Mouse (Mus musculus): Measurements from ENCODE around the gene Iqub.

Iqub gene

DNA sequence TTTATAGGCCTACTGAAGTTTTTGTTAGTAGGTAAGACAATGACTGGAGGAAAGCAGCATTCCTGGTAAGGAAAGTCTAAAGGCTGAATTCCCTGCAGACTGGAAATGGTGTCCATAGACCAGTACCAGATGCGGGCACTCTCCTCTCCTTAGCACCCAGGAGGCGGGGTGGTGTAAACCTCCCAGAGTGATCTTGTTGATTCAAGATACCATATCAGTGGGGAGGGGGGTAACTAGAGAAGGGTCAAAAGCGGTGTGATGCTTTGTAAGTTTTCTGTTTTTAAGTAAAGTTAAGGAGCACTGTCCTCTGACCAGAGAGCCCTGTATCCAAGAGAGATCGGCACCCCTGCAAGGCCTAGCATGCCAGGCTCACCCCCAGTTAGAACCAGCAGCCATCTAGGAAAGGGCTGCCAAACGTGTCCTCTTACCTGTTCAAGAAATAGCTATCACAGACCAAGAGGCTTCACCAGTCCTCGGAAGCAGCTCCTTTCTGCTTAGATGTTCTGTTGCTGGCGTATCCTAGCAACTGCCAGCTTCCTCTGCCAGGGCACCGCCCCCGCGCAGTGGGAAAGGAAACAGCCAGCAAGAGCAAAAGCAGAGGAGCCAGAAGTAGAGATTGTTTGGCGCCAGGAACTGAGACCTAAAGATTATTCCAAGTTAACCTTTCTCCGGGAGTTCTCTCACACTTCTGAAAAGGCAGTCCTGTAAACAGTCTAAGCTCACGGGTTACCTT lies at the start of gene Iqub:
TSS of gene Iqub (minus strand) at position 516 of the 733 bp plus-strand sequence.
- DNase-seq, result peak; percentile 83

- no peak for DNase-seq
Observed at GRCm38 (mm10) chr6:24564081-24564480, 49.2 kb upstream of the Iqub start.

DNA sequence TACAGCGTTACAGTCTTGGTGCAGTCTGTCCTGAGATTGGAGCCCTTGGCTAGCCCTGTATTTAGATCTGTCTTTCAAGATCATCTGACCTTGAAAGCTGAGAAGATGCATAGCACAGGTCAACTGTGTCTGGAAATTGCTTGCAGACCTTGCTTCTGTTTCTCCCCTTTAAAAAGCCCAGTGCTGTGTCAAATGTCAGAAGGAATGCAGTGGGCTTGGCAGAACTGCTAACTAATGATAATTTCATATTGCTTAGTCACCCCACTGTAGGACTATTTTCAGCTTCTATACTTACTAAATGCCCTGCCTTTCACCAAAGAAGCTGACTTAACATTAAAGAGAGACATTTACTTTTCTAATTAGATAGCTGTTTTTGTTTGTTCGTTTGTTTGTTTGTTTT lies 40.6 kb upstream of the Iqub start:
- no peak for DNase-seq

DNA sequence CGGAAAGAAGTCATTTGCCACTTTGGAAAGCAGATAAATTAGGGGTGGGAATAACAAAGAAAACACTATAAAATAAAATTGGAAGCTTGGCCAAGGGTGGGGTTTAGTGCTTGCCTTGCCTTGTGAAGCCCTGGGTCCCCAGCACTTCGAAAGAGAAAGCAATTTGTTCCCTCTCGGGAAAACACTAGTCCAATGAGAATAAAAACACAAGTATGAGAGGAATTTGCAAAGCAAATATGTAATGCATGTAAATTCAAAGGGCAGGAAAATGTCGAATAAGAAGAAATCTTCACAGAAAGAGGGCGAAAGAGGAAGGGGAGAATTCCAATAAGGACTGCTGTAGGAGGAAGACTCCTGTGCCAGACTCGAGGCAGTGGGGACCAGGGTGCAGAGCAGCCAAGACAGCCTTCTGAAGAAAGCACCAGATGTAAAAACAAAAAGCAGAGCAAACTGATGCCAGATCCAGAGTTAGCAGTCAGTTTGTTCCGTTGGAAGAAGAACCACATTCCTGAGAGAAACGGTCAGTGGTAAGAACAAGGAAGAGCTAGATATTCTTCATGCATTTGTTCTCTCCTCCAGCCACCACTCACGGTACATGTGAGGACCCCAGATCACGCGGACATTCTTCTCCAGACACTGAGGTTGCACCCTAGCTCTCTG lies 39.7 kb upstream of the Iqub start:
- no peak for DNase-seq

- DNase-seq, result no peak
Observed at GRCm38 (mm10) chr6:24552046-24552445, 37.2 kb upstream of the Iqub start.

DNA sequence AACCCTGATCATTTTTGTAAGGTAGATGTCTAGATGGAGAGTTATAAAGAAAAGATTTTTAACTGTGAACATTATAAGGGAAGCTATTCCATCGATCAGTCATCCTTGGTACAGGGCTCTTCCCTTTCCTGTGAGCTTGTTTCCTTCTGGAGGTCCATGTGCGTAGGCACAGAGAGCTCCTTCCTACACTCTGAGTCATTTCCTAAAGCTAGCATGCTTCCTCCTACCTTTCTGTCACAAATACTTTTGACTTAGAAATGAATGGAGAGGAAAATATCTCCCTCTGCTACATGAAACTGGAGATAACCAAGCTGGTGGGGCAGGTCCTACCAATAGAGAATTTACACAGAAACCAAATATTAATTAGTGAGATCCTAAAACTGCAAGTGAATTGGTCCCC lies 34.9 kb upstream of the Iqub start:
- DNase-seq, result no peak

- no peak for DNase-seq
Observed at GRCm38 (mm10) chr6:24546716-24547420, 32.0 kb upstream of the Iqub start.

GRCm38 (mm10) chr6:24543119-24543591 lies 28.3 kb upstream of the Iqub start:
- DNase-seq, result no peak

DNA sequence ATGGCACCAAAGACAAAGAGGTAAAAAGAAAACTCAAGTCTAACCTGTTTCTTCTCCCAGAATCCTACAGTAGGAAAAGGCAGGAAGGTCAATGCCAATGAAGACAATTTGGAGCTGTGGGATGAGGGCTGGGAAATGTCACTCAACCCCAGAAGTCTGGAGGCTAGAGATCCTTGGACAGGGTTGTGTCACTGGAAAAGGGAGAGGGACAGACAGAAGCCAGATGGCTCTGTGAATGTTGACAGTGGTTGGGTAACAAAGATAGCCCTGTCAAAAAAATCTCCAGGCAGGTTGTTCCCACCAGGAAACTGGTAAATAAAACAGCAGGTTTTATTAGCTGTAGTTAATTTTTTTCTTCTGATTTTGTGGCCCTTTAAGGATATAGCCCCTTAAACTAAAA lies 27.5 kb upstream of the Iqub start:
- no peak for DNase-seq

GRCm38 (mm10) chr6:24540106-24540505 lies 25.2 kb upstream of the Iqub start:
- DNase-seq, result no peak

- DNase-seq, result no peak
Observed at GRCm38 (mm10) chr6:24538435-24538834, 23.6 kb upstream of the Iqub start.

- no peak for DNase-seq
Observed at GRCm38 (mm10) chr6:24532804-24533203, 17.9 kb upstream of the Iqub start.

DNA sequence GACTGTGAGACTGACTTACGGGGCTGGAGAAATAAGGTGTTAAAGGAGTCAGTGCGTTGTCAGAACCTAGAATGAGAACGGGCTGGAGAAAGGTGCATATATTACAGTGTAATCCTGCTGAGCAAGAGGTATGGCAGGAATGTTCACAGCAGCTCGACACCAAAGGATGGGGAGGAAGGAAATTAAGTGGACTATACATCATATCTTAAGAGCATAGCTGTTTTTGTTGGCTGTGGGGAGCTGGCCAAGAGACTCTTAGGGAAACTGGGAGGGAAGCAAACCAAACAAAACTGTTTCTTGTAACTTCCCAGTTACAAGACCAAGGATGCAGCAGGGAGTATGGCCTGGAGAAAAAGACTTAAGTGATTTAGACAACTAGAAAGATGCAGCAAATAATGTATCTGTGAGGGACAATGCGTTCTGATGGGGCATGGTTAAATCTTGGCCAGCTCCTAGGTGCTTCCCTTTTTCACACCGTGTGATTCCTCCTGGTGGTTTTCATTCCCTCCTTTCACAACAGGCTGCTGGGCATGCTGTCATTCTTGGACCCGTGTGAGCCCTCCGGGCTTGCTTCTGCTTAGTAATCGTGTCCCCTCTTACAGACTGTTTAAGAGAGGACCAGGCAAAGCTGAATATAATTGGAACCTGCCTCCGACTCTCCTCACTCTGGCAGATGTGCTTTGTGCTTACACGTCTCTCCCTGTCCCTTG lies 16.0 kb upstream of the Iqub start:
- DNase-seq, result no peak

GRCm38 (mm10) chr6:24530166-24530565 lies 15.3 kb upstream of the Iqub start:
- peak; percentile 21 for DNase-seq

DNA sequence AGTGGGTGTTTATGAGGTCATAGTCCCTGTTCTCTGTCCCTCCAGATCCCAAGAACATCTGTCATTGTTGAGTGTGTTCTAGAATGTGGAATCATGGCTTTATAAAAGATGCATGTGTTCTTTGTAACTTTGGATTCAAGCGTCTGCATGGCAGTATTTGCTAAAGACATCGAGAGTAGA lies 13.1 kb upstream of the Iqub start, which contains the start of gene Asb15:
TSS of gene Asb15 (plus strand) at position 81 of the 180 bp plus-strand sequence.
- DNase-seq, result no peak

- DNase-seq, result peak; percentile 90
Observed at GRCm38 (mm10) chr6:24527155-24528063, 12.5 kb upstream of the Iqub start, which contains the start of gene Ndufa5. Gene Ndufa5 (minus strand): TSS chr6:24528013.

DNA sequence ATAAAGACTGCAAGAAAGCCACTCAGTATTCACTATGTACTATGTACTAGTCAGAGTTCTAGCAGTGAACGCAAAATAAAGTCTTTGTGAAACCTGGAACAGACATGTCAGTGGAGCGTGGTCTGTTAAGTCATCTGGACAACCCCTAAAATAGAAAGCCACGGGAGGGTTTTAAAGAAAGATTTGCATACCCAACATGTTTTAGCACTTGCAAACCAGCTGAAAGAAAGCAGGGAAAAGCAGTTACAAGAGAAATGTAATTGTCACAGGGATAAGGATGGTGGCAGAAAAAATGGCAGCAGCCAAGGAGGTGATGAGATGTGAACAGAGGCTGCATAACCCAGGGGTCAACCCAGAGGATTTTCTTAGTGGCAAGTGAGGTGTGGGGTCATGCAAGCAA lies 10.8 kb upstream of the Iqub start:
- DNase-seq, result no peak

DNA sequence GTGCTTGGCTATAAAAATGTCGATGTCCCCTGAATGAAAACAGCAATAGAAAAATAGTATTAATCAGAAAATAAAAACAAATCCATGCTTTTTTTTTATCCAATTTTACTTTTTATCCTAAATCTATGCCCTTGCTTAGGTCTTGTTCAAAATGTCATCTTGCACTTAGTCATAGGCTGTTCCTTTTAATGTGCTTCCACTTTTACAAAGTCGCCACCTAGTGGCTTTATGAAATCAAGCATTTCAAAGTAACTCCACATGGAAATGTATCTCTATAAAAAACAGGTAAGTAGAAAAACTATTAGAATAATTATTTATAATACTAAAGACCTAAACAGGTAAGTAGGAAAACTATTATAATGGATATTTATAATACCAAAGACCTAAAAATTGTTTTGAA lies 1.3 kb upstream of the Iqub start:
- DNase-seq, result no peak

DNA sequence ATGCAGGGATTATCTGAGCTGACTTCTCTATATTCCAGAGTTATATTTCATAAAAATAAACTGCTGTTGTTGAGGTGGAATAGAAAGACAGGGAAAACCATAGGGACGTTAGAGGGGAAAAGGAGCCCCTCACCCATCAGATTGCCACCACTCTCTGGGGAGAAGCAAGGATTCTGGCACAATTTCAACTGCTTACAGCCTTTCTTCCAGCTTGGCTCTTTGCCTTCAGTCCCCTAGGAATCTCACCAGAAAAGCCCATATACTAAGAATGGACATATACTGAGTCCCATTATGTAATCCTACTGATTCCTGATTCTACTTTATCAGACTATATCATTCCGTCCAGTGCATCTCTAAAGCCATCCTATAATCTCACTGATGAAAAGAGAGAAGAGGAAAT lies 10.7 kb downstream of the Iqub start:
- no peak for DNase-seq

DNA sequence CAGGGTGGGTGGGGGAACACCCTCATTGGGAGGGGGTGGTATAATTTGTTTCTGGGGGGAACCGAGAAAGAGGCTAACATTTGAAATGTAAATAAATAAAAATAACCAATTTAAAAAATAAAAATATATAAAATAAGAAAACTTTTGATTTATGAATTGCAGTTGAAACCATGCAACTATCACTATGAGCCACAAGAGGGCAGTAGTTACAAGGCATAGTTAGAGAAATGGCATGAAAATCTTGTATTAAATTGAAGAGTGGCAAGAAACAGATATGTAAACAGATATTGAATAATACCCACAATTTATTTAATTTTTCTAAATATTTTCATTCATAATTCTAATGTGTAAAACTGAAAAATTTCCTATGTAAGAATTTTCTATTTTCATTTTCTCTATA lies 24.5 kb downstream of the Iqub start:
- DNase-seq, result no peak

DNA sequence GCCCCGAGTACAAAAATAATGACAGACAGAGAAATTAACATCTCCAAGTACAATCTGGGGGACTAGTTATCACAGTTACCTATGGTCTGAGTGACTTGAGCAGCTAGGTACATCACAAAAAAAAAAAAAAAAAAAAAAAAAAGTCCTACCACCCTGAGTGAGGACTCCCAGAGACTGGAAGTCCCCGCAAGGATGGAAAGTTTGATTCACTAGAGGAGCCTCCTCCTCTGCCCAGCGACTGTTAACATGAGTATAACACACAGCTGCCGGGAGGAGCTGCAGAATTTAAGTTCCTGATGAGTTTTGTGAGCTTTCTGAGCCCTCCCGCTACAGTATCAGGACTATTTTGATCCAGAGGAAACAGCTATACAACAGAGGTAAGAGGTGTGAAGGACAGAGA lies 28.3 kb downstream of the Iqub start:
- DNase-seq, result no peak

DNA sequence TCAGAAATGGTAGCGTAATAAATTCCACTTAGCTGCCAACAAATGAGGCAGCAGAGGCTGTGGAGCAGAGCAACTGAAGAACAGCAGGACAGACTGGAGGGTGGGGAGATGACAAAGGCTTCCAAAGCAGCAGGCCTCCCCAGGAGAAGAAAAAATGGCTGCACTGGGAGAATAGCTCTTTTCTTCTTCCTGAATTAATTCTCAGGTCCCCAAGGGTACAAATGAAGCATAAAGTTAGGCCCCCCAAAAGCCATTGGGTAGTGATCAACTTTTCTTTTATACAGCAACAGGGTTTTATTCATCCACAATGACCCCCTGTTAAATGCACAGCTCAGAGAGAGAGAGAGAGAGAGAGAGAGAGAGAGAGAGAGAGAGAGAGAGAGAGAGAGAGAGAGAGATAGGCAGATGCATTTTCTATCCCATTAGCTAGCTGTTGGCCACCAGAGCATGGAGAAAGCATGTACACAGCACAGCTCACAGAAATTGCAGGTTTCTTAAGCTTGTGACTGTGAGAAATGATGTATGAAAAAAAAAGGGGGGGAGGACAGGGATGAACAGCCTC lies 44.2 kb downstream of the Iqub start:
- DNase-seq, result no peak

Data from right cerebral cortex, postnatal 14 days (tissue).